Mouse (Mus musculus) layer of hippocampus, postnatal 10 days (tissue): ENCODE results near the gene Ankle2. TPM values are rescaled to one million over a fixed set of nuclear protein-coding genes. Genes with fewer than 3 reads are reported as not detected.

Experiments
- DNase-seq, 2 experiments: peaks; one replicate each; pipeline ENCODE4 v3.0.0; 2021; ENCODE audit warnings: low spot score in 2 of 2
- long read RNA-seq: library from polyadenylated mRNA; stranded (forward); transcript quantifications from one replicate; pipeline ENCODE4 v2.0.0, GENCODE M21; 2023
- total RNA-seq, 2 experiments: library from RNA; stranded (reverse); gene quantifications; 2 replicates each; pipeline ENCODE4 v1.2.3; 2021

The Ankle2 gene
- 10 to 100 TPM; 32.0 to 40.6 TPM for total RNA-seq
- long read RNA-seq, full-length matches to known transcripts: 11 of 23 reads
- long read RNA-seq, partial matches to known transcripts: 12 of 23 reads
- long read RNA-seq, other reads (novel, unspliced or antisense): 0 of 23 reads

GRCm38 (mm10) chr5:110230780-110231461 is at the start of gene Ankle2:
Gene Ankle2, plus strand, starts transcription at chr5:110231004.
- DNase-seq: peak; percentile 90 to 95

DNA sequence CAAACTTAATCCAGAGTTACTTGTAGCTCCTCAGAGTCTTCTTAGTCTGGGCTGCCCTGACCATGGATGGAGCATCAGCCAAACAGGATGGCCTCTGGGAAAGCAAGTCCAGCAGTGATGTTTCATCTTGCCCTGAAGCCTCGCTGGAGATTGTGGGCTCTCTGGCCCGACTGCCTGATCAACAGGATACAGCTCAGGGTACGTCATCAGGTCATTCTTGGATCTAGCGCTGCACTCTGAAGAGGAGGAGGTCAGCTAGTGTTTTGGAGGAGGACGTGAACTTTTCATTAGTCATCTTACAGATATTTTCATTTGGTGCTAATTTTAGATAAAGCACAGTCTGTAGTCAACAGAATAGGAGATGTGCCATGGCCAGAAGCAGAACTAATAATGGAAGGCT is 49.1 kb upstream of the Ankle2 start:
- no peak for DNase-seq

GRCm38 (mm10) chr5:110203164-110203895 is 27.5 kb upstream of the Ankle2 start:
- no peak for DNase-seq

DNA sequence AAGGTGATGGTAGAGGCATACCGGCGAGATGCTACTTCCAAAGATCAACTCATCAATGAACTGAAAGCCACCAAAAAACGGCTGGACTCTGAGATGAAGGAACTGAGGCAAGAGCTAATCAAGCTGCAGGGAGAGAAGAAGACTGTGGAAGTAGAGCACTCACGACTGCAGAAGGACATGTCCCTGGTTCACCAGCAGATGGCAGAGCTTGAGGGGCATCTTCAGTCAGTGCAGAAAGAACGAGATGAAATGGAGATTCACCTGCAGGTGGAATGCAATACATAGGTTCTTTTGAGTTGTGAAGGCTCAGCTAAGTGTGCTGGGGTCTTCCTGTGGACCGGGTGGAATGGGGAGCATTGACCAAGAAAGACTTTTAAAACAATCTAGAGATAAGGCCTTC is 26.0 kb upstream of the Ankle2 start:
- no peak for DNase-seq

DNA sequence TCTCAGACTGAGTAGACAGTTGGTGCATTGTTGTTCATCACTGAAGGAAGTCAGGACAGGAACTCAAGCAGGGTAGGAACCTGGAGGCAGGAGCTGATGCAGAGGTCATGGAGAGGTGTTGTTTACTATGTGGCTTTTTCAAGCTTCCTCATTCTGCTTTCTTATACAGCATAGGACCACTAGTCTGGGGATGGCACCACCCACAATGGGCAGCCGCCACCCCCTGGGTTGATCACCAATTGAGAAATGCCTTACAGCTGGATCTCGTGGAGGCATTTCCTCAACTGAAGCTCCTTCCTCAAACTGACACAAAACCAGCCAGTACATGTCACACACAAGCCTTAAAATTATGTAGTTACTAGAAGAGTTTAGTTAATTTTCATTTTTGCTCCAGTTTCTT is 19.5 kb upstream of the Ankle2 start:
- DNase-seq: no peak

DNA sequence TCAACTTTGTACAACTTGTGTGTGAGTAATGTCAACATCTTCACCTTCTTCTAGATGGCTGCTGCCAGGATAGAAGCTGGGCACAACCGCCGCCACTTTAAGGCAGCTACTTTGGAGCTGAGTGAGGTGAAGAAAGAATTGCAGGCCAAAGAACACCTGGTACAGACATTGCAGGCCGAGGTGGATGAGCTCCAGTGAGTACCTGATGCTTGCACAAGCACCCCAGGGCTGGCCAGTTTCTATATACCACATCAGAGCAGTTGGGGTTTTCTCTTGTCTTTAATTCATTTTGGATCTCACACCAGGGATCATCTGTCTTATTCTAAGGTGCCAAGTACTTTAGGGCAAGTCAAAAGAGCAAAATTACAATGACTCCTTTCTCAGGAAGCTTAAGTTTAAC is 14.0 kb upstream of the Ankle2 start:
- no peak for DNase-seq

DNA sequence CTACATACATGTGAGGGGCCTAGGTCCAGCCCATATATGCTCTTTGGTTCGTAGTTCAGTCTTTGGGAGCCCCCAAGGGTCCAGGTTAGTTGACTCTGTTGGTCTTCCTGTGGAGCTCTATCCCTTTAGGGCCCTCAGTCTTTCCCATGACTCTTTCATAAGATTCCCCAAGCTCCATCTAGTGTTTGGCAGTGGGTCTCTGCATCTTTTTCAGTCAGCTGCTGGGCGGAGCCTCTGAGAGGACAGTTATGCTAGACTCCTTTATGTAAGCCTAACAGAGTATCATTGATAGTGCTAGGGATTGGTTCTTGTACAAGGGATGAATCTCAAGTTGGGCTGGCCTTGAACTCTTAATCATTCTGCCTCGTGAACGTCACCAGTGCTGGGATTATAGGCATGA is 10.5 kb upstream of the Ankle2 start:
- no peak for DNase-seq

- DNase-seq: no peak
Measured at GRCm38 (mm10) chr5:110222757-110223156, 8.0 kb upstream of the Ankle2 start.

DNA sequence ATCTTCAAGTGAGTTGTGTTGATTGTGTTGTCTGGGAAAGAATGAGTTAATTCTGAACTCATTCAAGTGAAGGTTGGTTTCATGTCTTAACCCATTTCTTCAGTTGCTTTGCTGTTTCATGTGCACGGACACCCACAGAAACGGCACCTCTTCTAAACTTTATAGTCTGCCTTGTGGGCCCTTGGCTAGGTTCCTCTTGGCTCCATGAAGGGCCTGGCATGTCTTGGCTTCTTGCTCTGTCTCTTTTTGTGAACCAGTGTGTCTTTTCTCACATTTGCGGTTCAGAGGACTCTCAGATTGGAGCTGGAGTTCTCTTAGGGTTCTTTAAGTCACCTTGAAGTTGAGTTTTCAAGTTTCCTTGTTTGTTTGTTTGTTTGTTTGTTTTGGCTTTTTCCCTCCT is 5.7 kb upstream of the Ankle2 start:
- DNase-seq: no peak

GRCm38 (mm10) chr5:110227336-110227883 is 3.4 kb upstream of the Ankle2 start:
- no peak for DNase-seq

- peak in 1 of 2 experiments; percentile 5 for DNase-seq
Measured at GRCm38 (mm10) chr5:110230401-110230779, 414 bp upstream of the Ankle2 start.

- DNase-seq: no peak
Measured at GRCm38 (mm10) chr5:110231638-110232037, 834 bp downstream of the Ankle2 start.

DNA sequence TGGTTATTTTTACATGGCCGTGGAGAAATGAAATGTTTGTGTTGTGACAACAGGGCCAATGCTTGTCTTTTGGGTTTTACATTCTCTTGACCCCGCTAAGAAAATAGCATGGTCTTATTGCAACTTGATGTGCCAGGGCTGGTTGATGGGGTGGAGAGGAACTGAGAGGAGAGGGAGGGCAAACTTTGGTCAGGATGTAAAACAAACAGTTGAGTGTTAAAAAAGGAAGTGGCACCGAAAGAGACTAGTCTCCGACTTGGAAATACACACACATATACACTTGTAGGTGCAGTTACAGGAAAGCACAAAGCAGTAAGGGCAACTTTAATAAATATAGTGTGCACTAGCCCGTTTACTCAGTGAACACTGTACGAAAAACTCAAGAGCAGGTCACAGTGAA is 1.5 kb downstream of the Ankle2 start:
- DNase-seq: no peak

GRCm38 (mm10) chr5:110244091-110244490 is 13.3 kb downstream of the Ankle2 start:
- no peak for DNase-seq

- no peak for DNase-seq
Measured at GRCm38 (mm10) chr5:110266941-110267340, 36.1 kb downstream of the Ankle2 start.

DNA sequence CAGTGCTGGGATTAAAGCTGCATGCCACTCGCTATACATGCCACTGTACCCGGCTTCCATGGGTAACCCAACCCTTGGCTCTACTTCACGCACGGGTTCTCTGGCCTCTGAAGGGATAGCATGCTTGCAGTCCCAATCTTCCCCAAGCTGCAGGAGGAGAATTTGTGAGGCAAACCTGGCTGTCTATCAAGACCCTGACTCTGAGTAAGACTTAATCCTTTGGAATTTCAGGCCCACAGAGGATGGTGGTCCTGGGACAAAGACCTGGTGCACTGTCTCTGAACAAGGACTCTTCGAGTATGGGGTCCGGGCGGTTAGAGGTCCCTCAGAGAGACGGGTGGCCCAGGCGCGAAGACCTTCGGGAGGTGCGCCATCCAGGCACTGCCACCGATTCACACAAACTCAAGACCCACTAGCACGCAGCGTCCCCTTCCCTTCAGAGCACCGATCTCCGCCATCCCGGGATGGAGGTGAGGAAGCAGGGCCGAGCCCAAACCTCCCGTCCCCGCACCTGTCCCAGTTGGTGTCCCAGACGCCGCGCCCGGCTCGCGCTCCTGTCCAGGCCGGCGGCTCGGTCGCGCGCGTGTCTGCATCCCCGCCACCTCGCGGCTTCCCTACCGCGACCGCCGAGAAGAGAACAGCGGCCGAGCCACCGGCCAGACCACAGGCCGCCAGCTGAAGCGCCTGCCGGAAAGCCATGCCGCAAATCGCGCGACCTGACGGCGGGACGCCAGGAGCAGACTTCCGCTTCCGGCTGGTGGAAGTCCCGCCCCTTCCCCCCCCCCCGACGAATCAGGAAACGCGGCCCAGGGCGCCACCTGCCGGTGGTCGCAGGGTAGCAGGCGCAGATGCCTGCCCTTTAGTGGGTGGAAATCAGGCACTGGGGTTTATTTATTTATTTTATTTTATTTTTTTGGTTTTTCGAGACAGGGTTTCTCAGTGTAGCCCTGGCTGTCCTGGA is 38.6 kb downstream of the Ankle2 start, which contains the start of gene Pgam5:
TSS of gene Pgam5 (minus strand) at position 773 of the 961 bp plus-strand sequence.
- peak; percentile 93 to 94 for DNase-seq

DNA sequence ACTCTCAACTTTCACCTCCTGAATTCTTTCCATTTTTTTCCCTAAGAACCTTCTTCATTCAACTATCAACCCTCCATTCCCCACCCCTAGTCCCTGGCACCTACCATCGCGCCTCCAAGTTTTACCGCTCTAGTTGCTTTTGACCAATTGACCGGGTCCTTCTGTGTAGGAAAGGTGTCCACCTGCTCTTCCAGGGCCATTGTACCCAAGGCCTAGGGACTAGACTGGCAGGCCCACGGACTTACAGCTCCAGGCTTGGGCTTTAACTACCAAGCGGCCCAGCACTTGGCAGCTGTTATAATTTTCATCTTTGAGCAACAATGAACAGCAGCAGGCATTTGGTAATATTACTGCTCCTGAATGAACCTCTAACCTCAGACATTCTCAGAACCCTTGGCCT is 39.4 kb downstream of the Ankle2 start:
- no peak for DNase-seq

GRCm38 (mm10) chr5:110274147-110274546 is 43.3 kb downstream of the Ankle2 start:
- no peak for DNase-seq

GRCm38 (mm10) chr5:110274846-110275245 is 44.0 kb downstream of the Ankle2 start:
- DNase-seq: no peak

DNA sequence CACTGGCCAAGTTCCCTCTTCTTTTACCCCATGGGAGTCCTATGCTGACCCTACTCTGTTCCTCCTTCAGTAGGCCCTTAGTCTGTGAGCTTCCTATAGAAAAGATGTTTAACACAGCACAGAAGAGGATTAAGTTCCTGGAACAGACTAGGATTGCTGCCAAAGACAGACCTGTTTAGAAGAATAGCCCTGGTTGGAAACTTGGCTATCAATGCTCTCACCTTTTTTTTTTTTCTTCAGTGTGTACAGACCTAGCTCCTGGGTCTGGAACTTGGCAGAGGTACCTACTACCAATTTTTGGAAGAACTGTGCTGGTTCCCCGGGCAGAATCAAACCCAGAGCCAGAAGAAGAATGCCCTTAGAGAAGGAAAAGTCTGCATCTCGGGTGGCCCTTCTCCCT is 45.6 kb downstream of the Ankle2 start:
- no peak for DNase-seq

DNA sequence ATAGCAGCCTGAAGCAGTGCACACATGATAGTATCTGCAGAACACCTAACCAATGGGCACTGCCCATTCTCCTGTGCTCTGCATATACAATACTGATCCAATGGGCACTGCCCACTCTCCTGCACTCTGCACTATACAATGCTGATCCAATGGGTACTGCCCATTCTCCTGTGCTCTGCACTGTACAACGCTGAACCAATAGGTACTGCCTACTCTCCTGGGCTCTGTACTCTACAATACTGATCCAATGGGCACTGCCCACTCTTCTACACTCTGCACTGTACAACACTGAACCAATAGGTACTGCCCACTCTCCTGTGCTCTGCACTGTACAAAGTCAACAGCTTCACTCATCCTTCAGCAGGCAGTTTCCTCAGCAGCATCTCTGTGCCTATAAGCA is 46.1 kb downstream of the Ankle2 start:
- DNase-seq: no peak
